Mouse (Mus musculus): ENCODE measurements around the gene Spata6.

The Spata6 gene

GRCm38 (mm10) chr4:111852626-111853025 lies 132.8 kb downstream of the Spata6 start:
- no peak for DNase-seq

GRCm38 (mm10) chr4:111866701-111867100 lies 146.9 kb downstream of the Spata6 start:
- no peak for DNase-seq

GRCm38 (mm10) chr4:111867743-111868401 lies 148.1 kb downstream of the Spata6 start:
- DNase-seq = no peak

All from kidney, postnatal 25 days (tissue).